10 mouse cellular contexts compared by ENCODE assay signal in the genomic region with DNA sequence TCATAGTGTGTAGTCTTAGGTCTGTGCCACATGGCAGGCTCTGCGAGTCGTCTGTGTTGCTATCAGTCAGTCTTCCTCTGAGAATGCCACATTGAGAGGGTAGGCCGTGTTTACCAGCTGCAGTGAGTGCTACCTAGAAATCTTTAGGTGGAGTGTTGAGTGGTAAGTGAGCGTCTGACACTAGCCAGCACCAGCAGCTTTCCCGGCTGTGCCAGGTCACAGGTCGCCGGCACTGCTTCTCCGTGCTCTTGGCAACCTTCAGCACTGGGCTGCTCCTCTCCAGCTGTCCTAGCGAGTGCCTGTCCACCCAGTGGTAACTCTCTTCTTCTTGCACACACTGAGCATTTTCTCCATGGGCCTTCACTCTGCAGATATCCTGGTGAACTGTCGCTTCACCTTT.
DNase-seq lines count a peak whose midpoint lies in the region; ATAC-seq lines count a peak whose summit lies in the region.
"Had no signal": no experiment of that assay in that cellular context is flagged by ENCODE, and none has a peak within 500 bp of the region (broad histone marks: within the 10 kb centered on the region; RNA-seq: fewer than 3 reads in every experiment).

No protein-coding gene starts in this region.

- peaks cover 12% of the 10 kb centered on the region for H3K36me3 ChIP-seq in heart, embryonic 10.5 days
- H3K36me3 ChIP-seq in limb, embryonic 13.5 days: peaks cover 18% of the 10 kb centered on the region
- H3K36me3 ChIP-seq: lung, embryonic 15.5 days had no signal

- H3K9ac ChIP-seq in limb, embryonic 13.5 days: no peak overlapping the region
- H3K9ac ChIP-seq: lung, embryonic 15.5 days had no signal

- intact Hi-C loops in heart, postnatal 36 days (cut with DNase I): loop anchor here (5.0 kb wide), 2 partner anchors 221 to 311 kb away; no protein-coding TSS in a partner anchor

- no peaks in the 10 kb centered on the region for H3K27me3 ChIP-seq in heart, embryonic 10.5 days (ENCODE audit: insufficient read depth, poor library complexity, severe bottlenecking)
- H3K27me3 ChIP-seq in limb, embryonic 13.5 days: no peaks in the 10 kb centered on the region
- H3K27me3 ChIP-seq: lung, embryonic 15.5 days had no signal

- DNase-seq in heart, adult 18-20 months: peak; percentile 56 to 70
- no peak for DNase-seq in heart, postnatal 36 days
- DNase-seq in right cerebral cortex, postnatal 4 days: peak; percentile 1
- no peak for DNase-seq in right cerebral cortex, postnatal 36 days (ENCODE audit: low spot score in 2 of 2)
- peak; percentile 89 for DNase-seq in heart, embryonic 10.5 days (ENCODE audit: low spot score)
- no peak for DNase-seq in spleen, postnatal 36 days (ENCODE audit: low spot score in 2 of 2)
- no peak for DNase-seq in lung, postnatal 36 days

- no peak overlapping the region for H3K4me3 ChIP-seq in heart, embryonic 10.5 days
- H3K4me3 ChIP-seq in limb, embryonic 13.5 days: no peak overlapping the region
- H3K4me3 ChIP-seq: lung, embryonic 15.5 days had no signal

- H3K4me2 ChIP-seq in limb, embryonic 13.5 days (replicated peaks): no peak overlapping the region
- H3K4me2 ChIP-seq: lung, embryonic 15.5 days had no signal

- H3K27ac ChIP-seq in heart, embryonic 10.5 days: peak overlapping the region; percentile 74
- H3K27ac ChIP-seq in limb, embryonic 13.5 days: peak overlapping the region; percentile 63
- H3K27ac ChIP-seq: hindbrain, postnatal 0 days; lung, embryonic 15.5 days had no signal

- 27% methylated on average over 10 of the region's 10 CpGs for WGBS in heart, embryonic 10.5 days
- WGBS in limb, embryonic 13.5 days: 50% methylated on average over 10 of the region's 10 CpGs

- peaks cover 100% of the 10 kb centered on the region for H3K4me1 ChIP-seq in heart, embryonic 10.5 days
- peaks cover 89% of the 10 kb centered on the region for H3K4me1 ChIP-seq in limb, embryonic 13.5 days

- ATAC-seq in limb, embryonic 13.5 days (ENCODE audit: low FRiP score, low read depth): no peak
- ATAC-seq: hindbrain, postnatal 0 days had no signal

- H3K9me3 ChIP-seq in heart, embryonic 10.5 days: no peaks in the 10 kb centered on the region
- H3K9me3 ChIP-seq in limb, embryonic 13.5 days: no peaks in the 10 kb centered on the region
- H3K9me3 ChIP-seq: lung, embryonic 15.5 days had no signal

Comparison
In these comparisons a context has a peak if more than half of its experiments do, and no peak if none do; other contexts are left out.
1. DNase-seq: peak in heart, adult 18-20 months (2 of 2), right cerebral cortex, postnatal 4 days (single experiment) and heart, embryonic 10.5 days (single experiment); none in heart, postnatal 36 days (0 of 2), right cerebral cortex, postnatal 36 days (0 of 2), spleen, postnatal 36 days (0 of 2) and lung, postnatal 36 days (single experiment).